Mouse (Mus musculus) midbrain, postnatal 0 days (tissue): ENCODE measurements around the gene Gtf2h2. TPM values are rescaled to one million over a fixed set of nuclear protein-coding genes. Genes with fewer than 3 reads are reported as not detected.
"Not testable (repeated sequence)": the region's sequence is repeated elsewhere in the genome, so short reads cannot be mapped to it uniquely, and the experiment has no call there.

Experiments used
- ATAC-seq: fragments of 200-750 bp; cut with Nextera tagmentation; 2 replicates; pipeline ENCODE4 v1.8.0; 2017; ENCODE audit warnings: moderate number of reproducible peaks, mild to moderate bottlenecking, moderate TSS enrichment, moderate library complexity; ENCODE audit not compliant: low FRiP score
- DNase-seq: peaks from one replicate; pipeline ENCODE4 v3.0.0-alpha.2; 2015; ENCODE audit warnings: low spot score
- H3K27ac ChIP-seq: fragments of 300-500 bp; sonication (generic); 2 replicates; pipeline ENCODE4 v1.5.1; 2014; ENCODE audit warnings: low read depth, mild to moderate bottlenecking, low read length, mixed read lengths
- H3K27me3 ChIP-seq: fragments of 300-500 bp; sonication (generic); 2 replicates; pipeline ENCODE4 v1.6.1; 2014; ENCODE audit warnings: low read length, control low read depth, mixed read lengths; ENCODE audit not compliant: insufficient read depth
- H3K36me3 ChIP-seq: fragments of 300-500 bp; sonication (generic); 2 replicates; pipeline ENCODE4 v1.6.1; 2014; ENCODE audit warnings: low read length, control low read depth, mixed read lengths; ENCODE audit not compliant: insufficient read depth
- H3K4me1 ChIP-seq: fragments of 300-500 bp; sonication (generic); 2 replicates; pipeline ENCODE4 v1.6.1; 2014; ENCODE audit warnings: mild to moderate bottlenecking, control low read depth, antibody characterized with exemption, low read length, mixed read lengths; ENCODE audit not compliant: insufficient read depth
- H3K4me2 ChIP-seq: fragments of 300-500 bp; sonication (generic); 2 replicates; pipeline ENCODE4 v1.6.1; 2014; ENCODE audit warnings: low read depth, mild to moderate bottlenecking, low read length, mixed read lengths; ENCODE audit not compliant: poor library complexity, severe bottlenecking
- H3K4me3 ChIP-seq: fragments of 300-500 bp; sonication (generic); 2 replicates; pipeline ENCODE4 v1.5.1; 2014; ENCODE audit warnings: low read depth, mild to moderate bottlenecking, low read length, moderate library complexity
- H3K9ac ChIP-seq: fragments of 300-500 bp; sonication (generic); replicated peaks from 2 replicates; pipeline ENCODE4 v1.6.1; 2014; ENCODE audit warnings: mild to moderate bottlenecking, low read length, moderate library complexity, mixed read lengths; ENCODE audit not compliant: poor library complexity, severe bottlenecking
- H3K9me3 ChIP-seq: fragments of 300-500 bp; sonication (generic); 2 replicates; pipeline ENCODE4 v1.6.1; 2016; ENCODE audit warnings: low read length, control low read depth
- CTCF ChIP-seq: IDR thresholded peaks from 2 replicates; pipeline ENCODE4 v1.5.1; 2016; ENCODE audit warnings: antibody characterized with exemption, mild to moderate bottlenecking
- WGBS: fragments of 180-500 bp; shearing (Covaris S2); extraction: QIAGEN DNeasy Blood & Tissue Kit; methylation state at CpG from one replicate; pipeline ENCODE4 v1.1.7; 2014; 5-methylcytosine and 5-hydroxymethylcytosine counted together
- polyA plus RNA-seq: library from polyadenylated mRNA; unstranded; fragments of >200 nt; fragmentation: Nextera tagmentation; extraction: Ambion mirVana; gene quantifications from 2 replicates; pipeline ENCODE4 v1.2.1, GENCODE M21; 2015
- total RNA-seq: library from RNA; depleted of rRNA; stranded (reverse); fragments of >200 nt; gene quantifications from 2 replicates; pipeline ENCODE4 v1.2.3, GENCODE M21; 2014

Gtf2h2 gene
- total and polyA plus RNA-seq, 2 experiments from 2014 or later = 25.0 to 58.9 TPM

- Histone ChIP-seq H3K4me3 (no peak overlapping the region), H3K36me3 (peaks cover 18% of the 10 kb centered on the region), H3K27me3 (no peaks in the 10 kb centered on the region), H3K27ac (no peak overlapping the region), H3K4me1 (no peaks in the 10 kb centered on the region), H3K4me2 (no peak overlapping the region), H3K9me3 (no peaks in the 10 kb centered on the region), H3K9ac (no peak overlapping the region)
- WGBS = 86% methylated on average over 3 of the region's 3 CpGs
- DNase-seq = no peak
- no peak for ATAC-seq
- TF ChIP-seq CTCF = no peak
Observed at GRCm38 (mm10) chr13:100461336-100461735, 31.0 kb downstream of the Gtf2h2 start.

GRCm38 (mm10) chr13:100452415-100453127 lies 39.8 kb downstream of the Gtf2h2 start, which contains the start of gene Naip1:
Naip1 (minus strand) TSS chr13:100452869.
- H3K27me3 ChIP-seq, H3K27ac ChIP-seq, H3K4me1 ChIP-seq, ATAC-seq, H3K4me3 ChIP-seq, H3K9ac ChIP-seq, H3K4me2 ChIP-seq, DNase-seq, H3K36me3 ChIP-seq, H3K9me3 ChIP-seq: not testable (repeated sequence)
- 89% methylated on average over 8 of the region's 8 CpGs for WGBS

GRCm38 (mm10) chr13:100449495-100449894 lies 42.9 kb downstream of the Gtf2h2 start:
- Histone ChIP-seq H3K9ac (no peak overlapping the region), H3K9me3 (no peaks in the 10 kb centered on the region), H3K4me1 (no peaks in the 10 kb centered on the region), H3K4me2 (no peak overlapping the region), H3K27ac (no peak overlapping the region), H3K36me3 (no peaks in the 10 kb centered on the region), H3K4me3 (no peak overlapping the region), H3K27me3 (no peaks in the 10 kb centered on the region)
- ATAC-seq = no peak
- DNase-seq = no peak
- TF ChIP-seq CTCF = no peak
- WGBS = 77% methylated on average over 1 of the region's 1 CpGs

- Histone ChIP-seq H3K4me2 (no peak overlapping the region), H3K9me3 (no peaks in the 10 kb centered on the region), H3K9ac (no peak overlapping the region), H3K36me3 (no peaks in the 10 kb centered on the region), H3K4me3 (no peak overlapping the region), H3K27me3 (no peaks in the 10 kb centered on the region), H3K27ac (no peak overlapping the region), H3K4me1 (no peaks in the 10 kb centered on the region)
- 69% methylated on average over 3 of the region's 3 CpGs for WGBS
- TF ChIP-seq CTCF = no peak
- no peak for ATAC-seq
- DNase-seq = no peak
Observed at GRCm38 (mm10) chr13:100440116-100440515, 52.3 kb downstream of the Gtf2h2 start.

GRCm38 (mm10) chr13:100438701-100439100 lies 53.7 kb downstream of the Gtf2h2 start:
- Histone ChIP-seq H3K4me2 (no peak overlapping the region), H3K4me1 (no peaks in the 10 kb centered on the region), H3K27me3 (no peaks in the 10 kb centered on the region), H3K9me3 (no peaks in the 10 kb centered on the region), H3K36me3 (no peaks in the 10 kb centered on the region), H3K9ac (no peak overlapping the region), H3K27ac (no peak overlapping the region), H3K4me3 (no peak overlapping the region)
- ATAC-seq = no peak
- WGBS = 72% methylated on average over 1 of the region's 1 CpGs
- DNase-seq = no peak
- no peak for TF ChIP-seq CTCF

GRCm38 (mm10) chr13:100437322-100437825 lies 55.0 kb downstream of the Gtf2h2 start:
- H3K4me1 ChIP-seq = no peaks in the 10 kb centered on the region
- no peak overlapping the region for H3K9ac ChIP-seq
- WGBS = 85% methylated on average over 3 of the region's 3 CpGs
- ATAC-seq (no peak), DNase-seq (no peak)
- no peak overlapping the region for H3K4me3 ChIP-seq
- no peaks in the 10 kb centered on the region for H3K27me3 ChIP-seq
- no peak for TF ChIP-seq CTCF
- no peaks in the 10 kb centered on the region for H3K9me3 ChIP-seq
- no peaks in the 10 kb centered on the region for H3K36me3 ChIP-seq
- H3K27ac ChIP-seq = no peak overlapping the region
- no peak overlapping the region for H3K4me2 ChIP-seq

GRCm38 (mm10) chr13:100436556-100437163 lies 55.7 kb downstream of the Gtf2h2 start:
- H3K27ac ChIP-seq, H3K27me3 ChIP-seq, H3K36me3 ChIP-seq, H3K9me3 ChIP-seq, ATAC-seq, H3K4me1 ChIP-seq, H3K9ac ChIP-seq, H3K4me2 ChIP-seq, DNase-seq, H3K4me3 ChIP-seq: not testable (repeated sequence)
- 87% methylated on average over 1 of the region's 1 CpGs for WGBS

GRCm38 (mm10) chr13:100419958-100420357 lies 72.4 kb downstream of the Gtf2h2 start:
- H3K4me2 ChIP-seq, H3K4me1 ChIP-seq, H3K36me3 ChIP-seq, H3K27me3 ChIP-seq, H3K9ac ChIP-seq, H3K4me3 ChIP-seq, ATAC-seq, DNase-seq, H3K27ac ChIP-seq, H3K9me3 ChIP-seq: not testable (repeated sequence)
- 92% methylated on average over 7 of the region's 7 CpGs for WGBS
